Mouse (Mus musculus) hindbrain, embryonic 11.5 days (tissue): ENCODE measurements at regions not wholly inside any gene's neighbourhood (a gene's known extent, or its start where the extent isn't known, plus 50 kb on each side); places are given as distances from the start of the nearest gene placed in this dataset.

Experiments used
- ATAC-seq: fragments of 200-750 bp; cut with Nextera tagmentation; 2 replicates; pipeline ENCODE4 v1.8.0; 2017; ENCODE audit warnings: mild to moderate bottlenecking, moderate TSS enrichment, moderate library complexity; ENCODE audit not compliant: low FRiP score
- DNase-seq: peaks from one replicate; pipeline ENCODE4 v3.0.0-alpha.2; 2015; ENCODE audit warnings: low spot score
- H3K27ac ChIP-seq: fragments of 300-500 bp; sonication (generic); 2 replicates; pipeline ENCODE4 v1.5.1; 2014; ENCODE audit warnings: mild to moderate bottlenecking, low read depth, low read length
- H3K27me3 ChIP-seq: fragments of 300-500 bp; sonication (generic); 2 replicates; pipeline ENCODE4 v1.6.1; 2014; ENCODE audit warnings: mild to moderate bottlenecking, low read length, moderate library complexity, mixed read lengths; ENCODE audit not compliant: control insufficient read depth, insufficient read depth
- H3K36me3 ChIP-seq: fragments of 300-500 bp; sonication (generic); 2 replicates; pipeline ENCODE4 v1.6.1; 2014; ENCODE audit warnings: mild to moderate bottlenecking, low read length, moderate library complexity, mixed read lengths; ENCODE audit not compliant: control insufficient read depth, insufficient read depth
- H3K4me1 ChIP-seq: fragments of 300-500 bp; sonication (generic); replicated peaks from 2 replicates; pipeline ENCODE4 v1.6.1; 2014; ENCODE audit warnings: low read length, mixed read lengths; ENCODE audit not compliant: control insufficient read depth, insufficient read depth
- H3K4me2 ChIP-seq: fragments of 300-500 bp; sonication (generic); replicated peaks from 2 replicates; pipeline ENCODE4 v1.6.1; 2014; ENCODE audit warnings: mild to moderate bottlenecking, low read depth, low read length
- H3K4me3 ChIP-seq: fragments of 300-500 bp; sonication (generic); 2 replicates; pipeline ENCODE4 v1.5.1; 2014; ENCODE audit warnings: low read depth, low read length
- H3K9ac ChIP-seq: fragments of 300-500 bp; sonication (generic); 2 replicates; pipeline ENCODE4 v1.6.1; 2014; ENCODE audit warnings: low read depth, low read length
- H3K9me3 ChIP-seq: fragments of 300-500 bp; sonication (generic); 2 replicates; pipeline ENCODE4 v1.6.1; 2016; ENCODE audit warnings: low read length; ENCODE audit not compliant: control insufficient read depth
- WGBS: fragments of 180-500 bp; shearing (Covaris S2); extraction: QIAGEN DNeasy Blood & Tissue Kit; methylation state at CpG from one replicate; pipeline ENCODE4 v1.1.7; 2014; 5-methylcytosine and 5-hydroxymethylcytosine counted together

DNA sequence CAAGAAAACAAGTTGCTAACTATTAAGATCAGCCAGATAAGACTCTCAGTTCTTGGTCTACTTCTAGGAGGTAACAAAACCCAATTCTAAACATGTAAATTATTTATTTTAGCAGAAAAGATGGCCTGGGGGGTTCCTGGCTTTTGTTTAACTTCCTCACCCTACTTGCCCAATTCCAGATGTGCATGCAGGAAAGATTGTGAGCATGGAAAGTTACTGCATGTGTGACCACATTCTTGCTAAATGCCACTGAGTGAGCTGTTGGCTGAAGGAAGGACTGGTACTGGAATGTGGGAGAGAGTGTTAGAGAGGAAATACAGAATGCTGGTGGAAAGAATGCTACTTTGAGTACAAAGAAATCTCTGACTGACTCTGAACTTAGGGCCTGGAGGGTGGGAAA lies 72.1 kb upstream of the Vgll3 start:
- no peak overlapping the region for H3K4me3 ChIP-seq
- no peak for DNase-seq
- no peak for ATAC-seq

DNA sequence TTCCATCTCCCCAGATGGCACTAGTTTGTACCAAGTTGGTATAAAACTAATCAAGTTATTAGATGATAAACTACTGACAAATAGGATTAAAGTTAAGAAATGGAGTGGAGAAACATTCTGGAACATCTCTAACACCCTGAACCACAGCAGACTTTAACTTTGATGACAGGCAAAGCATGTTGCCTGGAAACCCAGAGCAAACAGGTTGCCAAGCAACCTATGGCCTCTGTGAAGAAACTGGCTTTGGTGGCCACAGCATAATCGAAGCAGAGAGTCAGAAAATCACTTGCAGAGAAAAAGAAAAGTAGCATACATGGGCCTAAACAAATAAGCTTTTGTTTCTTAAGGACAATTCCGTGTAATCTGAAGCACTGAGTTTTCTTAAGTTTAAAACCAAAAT lies 59.4 kb upstream of the Vgll3 start:
- Histone ChIP-seq H3K4me3 (no peak overlapping the region), H3K4me2 (no peak overlapping the region), H3K9ac (no peak overlapping the region), H3K4me1 (no peaks in the 10 kb centered on the region), H3K36me3 (no peaks in the 10 kb centered on the region), H3K27me3 (no peaks in the 10 kb centered on the region), H3K9me3 (no peaks in the 10 kb centered on the region), H3K27ac (no peak overlapping the region)
- 39% methylated on average over 2 of the region's 2 CpGs for WGBS
- peak; percentile 67 for ATAC-seq
- DNase-seq = peak; percentile 17

More for the DNA sequence above, 72.1 kb upstream of the Vgll3 start:
- H3K9ac ChIP-seq = no peak overlapping the region
- H3K27ac ChIP-seq = no peak overlapping the region
- no peaks in the 10 kb centered on the region for H3K36me3 ChIP-seq
- no peaks in the 10 kb centered on the region for H3K27me3 ChIP-seq
- no peaks in the 10 kb centered on the region for H3K9me3 ChIP-seq
- H3K4me1 ChIP-seq = no peaks in the 10 kb centered on the region
- H3K4me2 ChIP-seq = no peak overlapping the region
